In the genomic region with DNA sequence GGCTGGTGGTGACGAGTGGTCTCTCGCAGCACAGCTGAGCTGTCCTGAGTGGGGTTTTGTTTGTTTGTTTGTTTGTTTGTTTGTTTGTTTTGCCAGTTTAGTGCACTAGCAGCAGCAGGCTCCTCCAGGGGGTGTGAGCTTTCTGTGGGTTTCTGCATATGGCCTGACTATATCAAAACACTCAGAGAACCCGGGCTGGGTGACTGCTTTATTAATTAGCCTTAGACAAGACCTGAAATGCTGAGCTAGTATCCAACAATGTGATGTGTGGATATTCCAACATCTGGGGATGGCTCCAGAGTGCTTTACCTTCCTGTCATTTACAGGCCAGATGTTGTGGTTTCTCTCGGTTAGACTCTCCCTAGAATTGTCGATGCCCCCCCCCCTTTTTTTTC, we compare ENCODE assay signal across 8 mouse cellular contexts. TPM values are rescaled to one million over a fixed set of nuclear protein-coding genes. Genes with fewer than 3 reads are reported as not detected.
DNase-seq lines count a peak whose midpoint lies in the region; ATAC-seq and TF ChIP-seq lines count a peak whose summit lies in the region.

No protein-coding gene starts in this region.

- 0 out of 2 replicates have a peak, but pooled peaks cover 4% of the 10 kb centered on the region for H3K4me1 ChIP-seq in kidney, postnatal 0 days (replicated peaks; ENCODE audit: insufficient read depth, low read length)
- 0 out of 2 replicates have a peak, but pooled peaks cover 2% of the 10 kb centered on the region for H3K4me1 ChIP-seq in embryonic facial prominence, embryonic 12.5 days
- no peaks in the 10 kb centered on the region for H3K4me1 ChIP-seq in intestine, embryonic 15.5 days (replicated peaks)
- H3K4me1 ChIP-seq in midbrain, postnatal 0 days (ENCODE audit: insufficient read depth, low read length): peaks cover 5% of the 10 kb centered on the region

- peak overlapping the region; percentile 32; the same call in 1 of the 2 replicates for H3K9ac ChIP-seq in kidney, postnatal 0 days (ENCODE audit: low read depth, low read length)
- no peak overlapping the region; the same call in 1 of the 2 replicates for H3K9ac ChIP-seq in embryonic facial prominence, embryonic 12.5 days
- peak overlapping the region; percentile 57; the same call in 1 of the 2 replicates for H3K9ac ChIP-seq in intestine, embryonic 15.5 days
- H3K9ac ChIP-seq in midbrain, postnatal 0 days (replicated peaks; ENCODE audit: low read length, poor library complexity, severe bottlenecking): peak overlapping the region; percentile 76

- H3K36me3 ChIP-seq in kidney, postnatal 0 days (ENCODE audit: insufficient read depth, low read length): no peaks in the 10 kb centered on the region
- no peaks in the 10 kb centered on the region for H3K36me3 ChIP-seq in embryonic facial prominence, embryonic 12.5 days
- no peaks in the 10 kb centered on the region for H3K36me3 ChIP-seq in intestine, embryonic 15.5 days
- no peaks in the 10 kb centered on the region for H3K36me3 ChIP-seq in midbrain, postnatal 0 days (ENCODE audit: insufficient read depth, low read length)

- no peaks in the 10 kb centered on the region for H3K9me3 ChIP-seq in kidney, postnatal 0 days (replicated peaks; ENCODE audit: low read length)
- no peaks in the 10 kb centered on the region for H3K9me3 ChIP-seq in embryonic facial prominence, embryonic 12.5 days
- no peaks in the 10 kb centered on the region for H3K9me3 ChIP-seq in intestine, embryonic 15.5 days
- H3K9me3 ChIP-seq in midbrain, postnatal 0 days (ENCODE audit: low read length): no peaks in the 10 kb centered on the region

- 22% methylated on average over 5 of the region's 5 CpGs for WGBS in kidney, postnatal 0 days
- 18% methylated on average over 5 of the region's 5 CpGs for WGBS in embryonic facial prominence, embryonic 12.5 days
- 21% methylated on average over 5 of the region's 5 CpGs for WGBS in intestine, embryonic 15.5 days
- WGBS in midbrain, postnatal 0 days: 15% methylated on average over 5 of the region's 5 CpGs

- no peak for DNase-seq in kidney, postnatal 0 days (ENCODE audit: low spot score)
- no peak for DNase-seq in kidney, postnatal 36 days
- no peak for DNase-seq in midbrain, postnatal 0 days (ENCODE audit: low spot score)
- no peak for DNase-seq in cerebellum, adult 9-11 months
- no peak for DNase-seq in thymus, adult 18-20 months
- DNase-seq in right cerebral cortex, adult 18-20 months: no peak

- no peaks in the 10 kb centered on the region for H3K27me3 ChIP-seq in kidney, postnatal 0 days (ENCODE audit: insufficient read depth, low read length)
- H3K27me3 ChIP-seq in embryonic facial prominence, embryonic 12.5 days: no peaks in the 10 kb centered on the region
- H3K27me3 ChIP-seq in intestine, embryonic 15.5 days (replicated peaks): no peaks in the 10 kb centered on the region
- H3K27me3 ChIP-seq in midbrain, postnatal 0 days (ENCODE audit: insufficient read depth, low read length): no peaks in the 10 kb centered on the region

- no peak overlapping the region for H3K27ac ChIP-seq in kidney, postnatal 0 days
- H3K27ac ChIP-seq in embryonic facial prominence, embryonic 12.5 days: no peak overlapping the region
- H3K27ac ChIP-seq in intestine, embryonic 15.5 days: no peak overlapping the region
- peak overlapping the region; percentile 78 for H3K27ac ChIP-seq in midbrain, postnatal 0 days (ENCODE audit: low read depth, low read length)

- peak overlapping the region; percentile 73 for H3K4me3 ChIP-seq in kidney, postnatal 0 days (replicated peaks; ENCODE audit: low read depth, low read length)
- peak overlapping the region; percentile 74 for H3K4me3 ChIP-seq in embryonic facial prominence, embryonic 12.5 days
- peak overlapping the region; percentile 72 for H3K4me3 ChIP-seq in intestine, embryonic 15.5 days (replicated peaks)
- peak overlapping the region; percentile 82 for H3K4me3 ChIP-seq in midbrain, postnatal 0 days (ENCODE audit: low read depth, low read length)

- H3K4me2 ChIP-seq in kidney, postnatal 0 days (ENCODE audit: low read length): peak overlapping the region; percentile 98
- H3K4me2 ChIP-seq in embryonic facial prominence, embryonic 12.5 days (replicated peaks): peak overlapping the region; percentile 97
- peak overlapping the region; percentile 93 for H3K4me2 ChIP-seq in intestine, embryonic 15.5 days (replicated peaks)
- H3K4me2 ChIP-seq in midbrain, postnatal 0 days (ENCODE audit: low read depth, low read length, poor library complexity, severe bottlenecking): peak overlapping the region; percentile 78

- peak; percentile 41; the same call in 1 of the 2 replicates for ATAC-seq in kidney, postnatal 0 days (replicated peaks; ENCODE audit: low FRiP score, low read depth)
- ATAC-seq in embryonic facial prominence, embryonic 12.5 days (ENCODE audit: insufficient number of reproducible peaks, insufficient read depth, low FRiP score, low TSS enrichment): peak; percentile 22; the same call in 1 of the 2 replicates
- ATAC-seq in intestine, embryonic 15.5 days: peak; percentile 26; the same call in 1 of the 2 replicates
- peak; percentile 29 for ATAC-seq in midbrain, postnatal 0 days (ENCODE audit: low FRiP score)

- TF ChIP-seq CTCF in kidney, postnatal 0 days (IDR thresholded peaks at IDR 0.05; ENCODE audit: low read depth): no peak
- TF ChIP-seq CTCF in midbrain, postnatal 0 days (IDR thresholded peaks at IDR 0.05): no peak

RNA-seq across cellular contexts. Expression of gene Cyp2u1, which starts 0.3 kb away (rescaled TPM):
- 5.5 and 8.5 TPM in 2 replicates for polyA plus RNA-seq in kidney, postnatal 0 days (2015; fragmentation: Nextera tagmentation; extraction: Ambion mirVana)
- polyA plus RNA-seq in embryonic facial prominence, embryonic 12.5 days (2016; fragmentation: Nextera tagmentation; extraction: Ambion mirVana): 2.3 and 2.5 TPM in 2 replicates
- polyA plus RNA-seq in intestine, embryonic 15.5 days (2015; fragmentation: Nextera tagmentation; extraction: Ambion mirVana): 6.4 and 7.7 TPM in 2 replicates
- total RNA-seq in midbrain, postnatal 0 days (2014; rRNA removed): 15.2 and 17.6 TPM in 2 replicates
- polyA plus RNA-seq in midbrain, postnatal 0 days (2015; fragmentation: Nextera tagmentation; extraction: Ambion mirVana): 14.0 and 14.3 TPM in 2 replicates

RNA-seq across cellular contexts. Expression of gene Hadh, which starts 31.4 kb away (rescaled TPM):
- polyA plus RNA-seq in kidney, postnatal 0 days (2015; fragmentation: Nextera tagmentation; extraction: Ambion mirVana): 173 and 196 TPM in 2 replicates
- 90.2 and 98.6 TPM in 2 replicates for polyA plus RNA-seq in embryonic facial prominence, embryonic 12.5 days (2016; fragmentation: Nextera tagmentation; extraction: Ambion mirVana)
- 265 and 272 TPM in 2 replicates for polyA plus RNA-seq in intestine, embryonic 15.5 days (2015; fragmentation: Nextera tagmentation; extraction: Ambion mirVana)
- 18.9 and 21.5 TPM in 2 replicates for total RNA-seq in midbrain, postnatal 0 days (2014; rRNA removed)
- polyA plus RNA-seq in midbrain, postnatal 0 days (2015; fragmentation: Nextera tagmentation; extraction: Ambion mirVana): 32.2 and 35.1 TPM in 2 replicates
